Mouse (Mus musculus): ENCODE measurements around the gene Pus3.

DNA sequence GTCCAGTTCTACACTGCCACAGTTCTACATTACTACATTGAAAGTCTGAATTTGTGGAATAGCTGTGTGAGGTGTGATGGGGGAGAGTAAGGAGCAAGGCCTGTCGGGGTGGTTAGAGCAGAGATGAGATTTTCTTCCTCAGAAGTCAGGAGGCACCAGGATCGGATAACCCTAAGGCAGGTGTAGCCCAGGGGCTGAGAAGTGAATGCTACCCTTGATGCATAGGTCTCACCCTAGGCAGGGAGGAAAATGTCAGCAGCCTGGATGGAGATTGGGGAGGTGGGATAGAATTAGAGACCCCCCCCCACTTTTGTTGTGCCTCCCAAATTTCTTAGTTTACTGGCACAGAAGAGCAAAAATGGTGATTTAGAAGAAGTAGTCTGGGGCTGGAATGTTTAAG, 36.2 kb upstream of the Pus3 start:
- TF ChIP-seq MYOG (IDR thresholded peaks at IDR 0.05; ENCODE audit: control insufficient read depth, extremely low read depth, insufficient read length) (no peak), CTCF (IDR thresholded peaks at IDR 0.05; ENCODE audit: control insufficient read depth, insufficient read depth, insufficient read length) (no peak), USF1 (IDR thresholded peaks at IDR 0.05; ENCODE audit: low read depth) (no peak)

Measured in C2C12 (cell line).